Mouse (Mus musculus) thymus, adult 2 months (tissue): ENCODE results near the gene Gtf3c4. TPM values are rescaled to one million over a fixed set of nuclear protein-coding genes. Genes with fewer than 3 reads are reported as not detected.
A peak's percentile ranks its signal among the peaks of the same experiment; 100 is the strongest.

Experiments
- DNase-seq: peaks from one replicate; pipeline ENCODE4 v3.0.0; 2021
- H3K27ac ChIP-seq: fragments of 200-500 bp; 2 replicates; pipeline ENCODE4 v1.5.1; 2012; ENCODE audit warnings: low read length, control low read depth; ENCODE audit not compliant: control insufficient read depth, insufficient read depth
- H3K27me3 ChIP-seq: fragments of 200-500 bp; 2 replicates; pipeline ENCODE4 v1.6.1; 2012; ENCODE audit warnings: mild to moderate bottlenecking, low read length, moderate library complexity, mixed read lengths; ENCODE audit not compliant: control insufficient read depth, insufficient read depth
- H3K36me3 ChIP-seq: fragments of 200-500 bp; 2 replicates; pipeline ENCODE4 v1.6.1; 2012; ENCODE audit warnings: mild to moderate bottlenecking, low read length, moderate library complexity; ENCODE audit not compliant: control insufficient read depth, insufficient read depth
- H3K4me1 ChIP-seq: fragments of 200-500 bp; replicated peaks from 2 replicates; pipeline ENCODE4 v1.6.1; 2012; ENCODE audit warnings: low read length; ENCODE audit not compliant: control insufficient read depth, insufficient read depth
- H3K4me3 ChIP-seq: fragments of 200-500 bp; 2 replicates; pipeline ENCODE4 v1.5.1; 2012; ENCODE audit warnings: mild to moderate bottlenecking, low read length, control low read depth, moderate library complexity; ENCODE audit not compliant: control insufficient read depth, insufficient read depth
- CTCF ChIP-seq: fragments of 200-500 bp; IDR thresholded peaks from 2 replicates; pipeline ENCODE4 v1.5.1; 2012; ENCODE audit warnings: mild to moderate bottlenecking, control low read depth, low read length, moderate library complexity, borderline replicate concordance; ENCODE audit not compliant: control insufficient read depth, poor library complexity, insufficient read depth; ENCODE audit errors: extremely low read depth
- POLR2A ChIP-seq: fragments of 200-500 bp; IDR thresholded peaks from 2 replicates; pipeline ENCODE4 v1.6.1; 2012; ENCODE audit warnings: mild to moderate bottlenecking, low read length, control low read depth, moderate library complexity; ENCODE audit not compliant: control insufficient read depth, poor library complexity, insufficient read depth; ENCODE audit errors: extremely low read depth
- WGBS: fragments of 180-500 bp; shearing (Covaris S2); methylation state at CpG from one replicate; pipeline ENCODE4 v1.1.7; 2018; 5-methylcytosine and 5-hydroxymethylcytosine counted together
- polyA plus RNA-seq: library from polyadenylated mRNA; depleted of rRNA; stranded (reverse); fragments of >200 nt; gene quantifications from 2 replicates; pipeline ENCODE4 v1.2.3, GENCODE M21; 2012

Gtf3c4 gene
- polyA plus RNA-seq, 1 experiment = 15.3 TPM

DNA sequence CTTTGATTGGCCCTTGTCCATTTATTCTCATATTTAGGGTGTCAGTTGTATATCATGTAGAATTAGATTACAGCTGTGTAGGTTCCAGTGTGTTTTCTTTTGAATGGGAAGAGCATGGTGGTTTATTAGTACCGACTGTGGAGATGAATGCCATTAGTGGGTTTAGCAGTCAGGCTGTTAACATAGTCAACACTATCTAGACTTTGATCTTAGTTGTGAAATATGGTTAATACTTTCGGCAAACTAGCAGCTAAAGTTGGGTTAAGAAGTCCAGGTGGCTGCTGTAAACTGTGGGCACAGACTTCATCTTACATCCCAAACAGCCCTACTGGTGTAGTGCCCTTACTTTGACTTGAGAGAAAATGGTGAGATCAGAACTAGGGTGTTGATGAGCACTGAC is 8.7 kb upstream of the Gtf3c4 start:
- no peak for TF ChIP-seq CTCF
- no peak for TF ChIP-seq POLR2A
- H3K27ac ChIP-seq = no peak overlapping the region

GRCm38 (mm10) chr2:28842042-28842441 is 1.9 kb upstream of the Gtf3c4 start:
- Histone ChIP-seq H3K4me3 (no peak overlapping the region), H3K4me1 (peaks cover 5% of the 10 kb centered on the region; the same call in 1 of the 2 replicates), H3K27ac (no peak overlapping the region), H3K36me3 (0 out of 2 replicates have a peak, but pooled peaks cover 3% of the 10 kb centered on the region), H3K27me3 (no peaks in the 10 kb centered on the region)
- DNase-seq = no peak
- WGBS = 84% methylated on average over 3 of the region's 3 CpGs
- no peak for TF ChIP-seq POLR2A
- no peak for TF ChIP-seq CTCF

More for the DNA sequence above, 8.7 kb upstream of the Gtf3c4 start:
- no peak for DNase-seq
- 99% methylated on average over 2 of the region's 2 CpGs for WGBS
- H3K4me1 ChIP-seq = peaks cover 6% of the 10 kb centered on the region; the same call in 1 of the 2 replicates
- H3K27me3 ChIP-seq = no peaks in the 10 kb centered on the region
- no peak overlapping the region for H3K4me3 ChIP-seq
- peaks cover 19% of the 10 kb centered on the region for H3K36me3 ChIP-seq

DNA sequence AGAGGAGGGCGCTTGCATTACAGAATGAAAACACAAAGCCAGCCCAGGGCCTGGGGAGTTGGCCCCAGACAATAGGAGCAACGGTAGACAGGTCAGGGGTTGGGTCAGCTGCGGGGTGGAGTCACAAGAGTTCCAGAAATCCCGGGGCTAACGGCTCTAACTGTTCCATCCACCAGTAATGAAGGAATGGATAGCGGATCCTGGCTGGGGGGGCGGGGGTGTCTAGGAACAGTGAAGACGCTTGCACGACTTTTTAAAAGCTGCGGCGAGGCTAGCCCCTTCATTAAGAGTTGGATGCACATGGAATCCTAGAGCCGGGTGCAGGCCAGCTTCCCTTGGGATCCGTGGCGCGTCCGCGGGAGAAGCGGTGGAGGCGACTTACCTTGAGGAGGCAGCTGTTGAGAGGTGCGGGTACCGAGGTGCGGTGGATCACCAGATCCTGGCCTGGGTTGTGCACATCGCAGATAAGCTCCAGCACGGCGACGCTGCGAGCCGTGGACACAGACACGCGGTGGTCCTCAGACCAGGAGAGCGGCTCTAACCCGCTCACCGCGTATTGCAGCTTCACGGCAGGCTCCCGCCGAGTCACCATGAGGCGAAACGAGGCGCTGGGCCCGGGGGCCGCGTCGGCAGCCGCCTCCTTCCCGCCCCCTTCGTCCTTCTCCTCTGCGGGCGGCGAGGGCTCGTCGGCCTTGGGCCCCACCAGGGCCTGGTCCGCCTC is 499 bp downstream of the Gtf3c4 start:
- no peak for DNase-seq
- no peaks in the 10 kb centered on the region for H3K27me3 ChIP-seq
- H3K36me3 ChIP-seq = peaks cover 6% of the 10 kb centered on the region
- peaks cover 5% of the 10 kb centered on the region; the same call in 1 of the 2 replicates for H3K4me1 ChIP-seq
- no peak overlapping the region for H3K27ac ChIP-seq
- WGBS = under 1% methylated on average over 53 of the region's 53 CpGs
- H3K4me3 ChIP-seq = peak overlapping the region; percentile 91
- TF ChIP-seq POLR2A (no peak), CTCF (no peak)

GRCm38 (mm10) chr2:28836181-28836940 is 3.8 kb downstream of the Gtf3c4 start:
- DNase-seq = no peak
- WGBS = 85% methylated on average over 3 of the region's 3 CpGs

GRCm38 (mm10) chr2:28829265-28829664 is 10.9 kb downstream of the Gtf3c4 start:
- Histone ChIP-seq H3K27me3 (no peaks in the 10 kb centered on the region), H3K4me1 (no peaks in the 10 kb centered on the region), H3K27ac (no peak overlapping the region), H3K36me3 (peaks cover 73% of the 10 kb centered on the region), H3K4me3 (no peak overlapping the region)
- no peak for DNase-seq
- 81% methylated on average over 4 of the region's 4 CpGs for WGBS
- TF ChIP-seq CTCF = no peak
- no peak for TF ChIP-seq POLR2A

More at GRCm38 (mm10) chr2:28836181-28836940, 3.8 kb downstream of the Gtf3c4 start:
- H3K27me3 ChIP-seq = no peaks in the 10 kb centered on the region
- H3K27ac ChIP-seq = no peak overlapping the region
- H3K4me3 ChIP-seq = no peak overlapping the region
- TF ChIP-seq CTCF (no peak), POLR2A (no peak)
- H3K4me1 ChIP-seq = peaks cover 5% of the 10 kb centered on the region; the same call in 1 of the 2 replicates
- H3K36me3 ChIP-seq = peaks cover 30% of the 10 kb centered on the region

GRCm38 (mm10) chr2:28818866-28819265 is 21.3 kb downstream of the Gtf3c4 start:
- 72% methylated on average over 4 of the region's 4 CpGs for WGBS
- TF ChIP-seq POLR2A (no peak), CTCF (no peak)
- Histone ChIP-seq H3K4me3 (no peak overlapping the region), H3K27me3 (no peaks in the 10 kb centered on the region), H3K4me1 (no peaks in the 10 kb centered on the region), H3K36me3 (peaks cover 2% of the 10 kb centered on the region; the same call in 1 of the 2 replicates), H3K27ac (no peak overlapping the region)
- no peak for DNase-seq
